Mouse (Mus musculus) large intestine, adult 2 months (tissue): ENCODE results near the gene Nr2f6. TPM values are rescaled to one million over a fixed set of nuclear protein-coding genes. Genes with fewer than 3 reads are reported as not detected.

Source experiments
- DNase-seq: peaks from one replicate; pipeline ENCODE4 v3.0.0-alpha.2; 2012; ENCODE audit warnings: low read depth, low spot score
- WGBS: fragments of 180-500 bp; shearing (Covaris S2); methylation state at CpG from one replicate; pipeline ENCODE4 v1.1.7; 2018; 5-methylcytosine and 5-hydroxymethylcytosine counted together
- polyA plus RNA-seq: library from polyadenylated mRNA; depleted of rRNA; stranded (reverse); fragments of >200 nt; gene quantifications from 2 replicates; pipeline ENCODE4 v1.2.3, GENCODE M21; 2012; rRNA removed

The Nr2f6 gene
- polyA plus RNA-seq = 118 and 144 TPM in 2 replicates

DNA sequence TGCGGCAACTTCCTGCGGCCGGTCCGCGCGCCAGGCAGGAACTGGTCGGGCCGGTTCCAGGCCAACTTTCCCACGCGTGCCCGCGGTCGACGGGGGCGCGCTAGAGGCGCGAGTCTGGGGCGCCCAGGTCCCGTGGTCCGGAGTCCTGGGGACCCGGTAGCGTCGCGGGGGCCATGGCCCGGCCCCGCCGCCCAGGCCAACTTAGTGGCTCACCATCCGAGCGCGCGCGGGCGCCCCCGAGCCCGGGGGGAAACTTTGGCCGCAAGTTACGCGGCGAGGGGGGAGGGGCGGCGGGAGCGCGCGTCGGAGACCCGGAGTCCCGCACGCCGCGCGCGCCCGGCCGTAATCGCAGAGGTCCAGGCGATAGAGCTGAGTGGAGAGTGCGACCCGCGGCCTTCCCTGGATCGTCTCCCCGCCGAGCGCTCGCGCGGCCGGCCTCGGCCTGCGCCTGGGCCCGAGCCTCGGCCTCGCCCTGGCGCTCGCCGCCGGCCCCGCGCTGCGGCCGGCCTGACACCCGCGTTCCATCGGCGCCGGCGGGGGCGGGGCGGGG, at the start of gene Nr2f6:
TSS of gene Nr2f6 (minus strand) at position 540 of the 550 bp plus-strand sequence.
- no peak for DNase-seq
- WGBS = under 1% methylated on average over 88 of the region's 89 CpGs

DNA sequence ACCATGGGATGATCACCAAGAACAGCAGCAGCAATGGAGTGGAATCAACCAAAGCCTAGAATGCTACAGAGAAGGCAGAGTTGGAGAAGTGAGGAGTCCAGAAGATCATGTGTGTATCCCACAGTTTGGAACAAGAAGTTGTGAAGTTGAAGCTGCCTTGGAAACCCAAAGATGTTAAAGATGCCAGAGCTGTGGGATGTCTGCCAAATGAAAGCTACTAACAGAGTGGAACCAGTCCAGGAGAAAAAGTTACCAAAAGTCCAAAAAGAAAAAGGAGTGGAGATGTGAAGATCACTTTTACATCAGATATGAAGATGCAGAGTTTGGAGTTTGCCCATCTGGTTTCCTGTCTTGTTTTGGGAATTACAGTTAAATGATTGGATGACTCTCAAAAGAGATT, 40.4 kb upstream of the Nr2f6 start:
- no peak for DNase-seq

DNA sequence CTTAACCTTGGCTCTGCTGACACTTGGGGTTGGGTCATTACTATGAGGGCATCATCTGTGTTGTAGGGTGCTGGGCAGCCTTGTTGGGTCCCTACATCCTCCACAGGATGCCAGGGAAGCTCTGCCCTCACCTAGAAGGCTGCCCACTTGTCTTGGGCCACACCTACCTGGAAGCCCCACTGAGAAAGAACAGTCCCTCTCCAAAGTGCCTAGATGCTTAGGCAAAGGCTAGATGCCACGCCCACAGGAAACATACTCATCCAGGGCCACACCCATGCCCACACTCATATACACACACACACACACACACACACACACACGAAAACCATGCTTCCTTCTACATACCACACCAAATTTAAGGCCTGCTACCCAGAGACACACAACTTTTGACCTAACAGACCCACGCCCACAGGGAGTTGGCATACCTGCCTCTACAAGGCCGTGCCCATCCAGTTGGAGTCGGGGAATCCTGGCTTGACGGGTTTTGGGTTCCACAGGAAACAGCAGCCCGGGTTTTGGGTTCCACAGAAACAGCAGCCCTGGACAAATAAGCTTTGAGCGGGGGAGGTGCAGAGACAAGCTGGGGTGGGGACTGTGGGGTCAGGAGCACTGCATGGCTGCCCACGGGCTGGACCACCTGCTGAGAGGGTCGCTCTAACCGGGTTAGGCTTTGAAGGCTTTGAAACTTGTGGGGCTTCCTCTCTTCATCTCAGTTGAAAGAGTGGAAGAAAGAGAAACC, 29.9 kb upstream of the Nr2f6 start:
- WGBS = 31% methylated on average over 11 of the region's 11 CpGs
- no peak for DNase-seq

DNA sequence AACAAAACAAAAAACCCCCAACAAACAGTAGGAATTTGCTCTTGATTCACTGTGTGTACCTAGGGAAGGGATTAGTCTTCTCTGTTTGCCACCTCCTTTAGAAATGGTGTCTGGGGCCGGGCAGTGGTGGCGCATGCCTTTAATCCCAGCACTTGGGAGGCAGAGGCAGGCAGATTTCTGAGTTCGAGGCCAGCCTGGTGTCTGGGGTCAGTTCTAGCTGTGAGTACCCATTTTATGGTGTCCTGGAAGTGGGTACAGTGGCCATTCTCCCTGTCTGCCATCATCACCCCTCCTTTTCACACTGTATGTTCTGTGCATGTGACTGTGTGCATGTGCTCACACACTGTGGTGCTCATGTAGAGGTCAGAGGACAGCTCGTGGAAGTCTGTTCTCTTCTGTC, 26.5 kb upstream of the Nr2f6 start:
- no peak for DNase-seq

DNA sequence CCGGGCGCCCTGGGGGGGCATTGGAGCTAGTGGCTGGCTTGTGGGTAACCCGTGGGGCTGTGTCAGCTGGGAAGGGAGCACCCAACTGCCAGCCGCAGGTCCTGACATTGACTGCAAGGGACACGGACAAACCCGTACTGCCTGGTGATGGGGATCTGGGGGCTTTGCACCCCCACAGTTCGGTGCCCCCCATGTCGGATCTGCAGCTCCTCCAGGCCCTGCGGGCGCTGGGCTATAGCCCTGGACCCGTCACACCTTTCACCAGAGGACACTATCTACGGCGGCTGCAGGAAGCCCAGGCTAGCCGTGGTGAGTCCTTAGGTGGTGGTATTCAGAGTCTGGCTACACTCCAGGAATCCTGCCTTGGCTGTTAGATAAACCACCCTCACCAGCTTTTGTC, 25.7 kb upstream of the Nr2f6 start:
- 94% methylated on average over 14 of the region's 14 CpGs for WGBS
- no peak for DNase-seq

More for the DNA sequence above, 26.5 kb upstream of the Nr2f6 start:
- WGBS = 91% methylated on average over 4 of the region's 4 CpGs

DNA sequence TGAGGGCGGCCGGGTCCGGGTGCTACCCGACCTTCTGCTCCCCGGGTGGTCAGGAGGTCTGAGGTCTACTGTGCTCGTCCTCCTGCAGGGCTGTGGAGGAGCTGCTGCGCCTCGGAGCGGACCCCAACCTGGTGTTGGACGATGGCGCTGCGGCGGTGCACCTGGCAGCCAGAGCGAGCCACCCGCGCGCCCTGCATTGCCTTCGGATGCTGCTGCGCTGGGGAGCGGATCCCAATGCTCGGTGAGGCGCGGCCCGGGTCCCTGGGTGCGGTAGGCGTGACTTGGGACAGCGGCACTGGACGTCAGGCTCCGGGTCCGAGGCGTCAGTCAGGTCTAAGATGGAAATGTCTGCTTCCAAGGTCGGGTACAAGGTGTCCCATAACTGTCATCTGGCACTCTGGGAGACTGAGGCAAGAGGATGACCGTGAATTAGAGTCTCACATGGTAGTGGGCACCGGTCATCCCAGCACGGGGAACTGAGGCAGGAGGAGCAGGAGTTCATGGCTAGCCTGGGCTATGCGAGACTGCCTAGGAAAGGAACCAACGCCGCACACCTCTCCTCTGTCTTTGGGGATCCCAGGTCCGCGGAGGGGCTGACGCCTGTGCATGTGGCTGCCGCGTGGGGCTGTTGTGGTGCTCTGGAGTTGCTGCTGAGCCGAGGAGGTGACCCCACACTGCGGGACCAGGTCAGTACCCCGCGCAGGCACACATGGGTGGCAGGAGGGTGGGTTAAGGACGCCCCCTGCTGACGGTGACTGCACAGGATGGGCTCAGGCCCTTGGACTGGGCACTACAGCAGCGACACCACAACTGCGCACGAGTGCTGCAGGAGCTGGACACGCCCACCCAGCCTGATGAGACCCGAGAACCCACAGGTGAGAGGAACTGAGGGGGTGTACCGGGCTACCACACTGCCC, 24.6 kb upstream of the Nr2f6 start:
- under 1% methylated on average over 55 of the region's 55 CpGs for WGBS
- no peak for DNase-seq

DNA sequence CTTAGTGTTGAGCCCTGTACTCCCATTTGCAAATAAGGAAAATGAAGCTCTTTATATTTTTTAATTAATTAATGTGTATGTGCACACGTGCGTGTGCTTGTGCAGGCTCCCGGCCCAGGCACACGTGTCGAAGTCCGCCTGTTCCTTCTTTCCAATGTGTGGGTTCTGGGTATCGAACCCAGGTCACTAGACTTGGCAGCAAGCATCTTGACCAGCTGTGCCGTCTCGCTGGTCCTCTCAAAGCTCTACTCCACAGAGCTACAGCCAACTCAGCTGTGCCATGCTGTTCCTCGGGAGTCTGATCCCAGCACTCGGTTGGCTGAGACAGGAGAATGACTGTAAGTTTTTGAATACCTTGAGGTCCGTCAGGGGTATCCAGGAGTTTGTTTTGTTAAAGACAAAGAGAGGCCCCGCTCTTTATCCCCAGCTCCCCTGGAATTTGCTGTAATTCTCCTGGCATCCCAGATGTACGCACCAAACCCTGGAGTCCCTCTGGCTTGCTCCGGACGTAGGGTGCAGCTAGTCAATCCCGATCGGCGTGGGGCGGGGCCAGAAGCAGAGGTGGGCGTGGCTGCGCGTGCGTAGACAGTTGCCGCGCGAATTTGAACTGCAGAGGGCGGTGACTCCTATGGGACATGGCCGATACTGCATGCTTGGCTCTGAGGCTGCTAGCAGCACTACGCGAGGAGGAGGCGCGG, 23.8 kb upstream of the Nr2f6 start, which contains the start of gene Ankle1:
TSS of gene Ankle1 (plus strand) at position 610 of the 698 bp plus-strand sequence.
- no peak for DNase-seq
- WGBS = 14% methylated on average over 33 of the region's 33 CpGs

DNA sequence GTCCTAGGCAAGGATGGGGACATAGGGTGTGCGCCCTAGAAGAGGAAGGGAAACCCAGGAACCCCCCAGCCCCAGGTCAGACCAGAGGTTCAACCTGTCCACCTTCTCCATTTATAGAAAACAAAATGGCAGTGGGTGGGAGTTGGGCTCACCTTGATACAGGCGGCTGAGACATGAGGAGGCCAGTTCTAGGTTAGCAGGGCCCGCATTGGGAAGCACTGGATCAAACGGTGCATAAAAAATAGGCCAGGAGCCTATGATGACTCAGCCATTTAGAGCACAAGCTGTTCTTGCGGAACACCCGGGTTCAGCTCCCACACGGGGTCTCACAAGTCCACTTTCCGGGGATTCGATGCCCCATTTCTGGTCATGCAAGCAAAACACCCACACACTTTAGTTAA, 23.2 kb upstream of the Nr2f6 start:
- 74% methylated on average over 9 of the region's 9 CpGs for WGBS
- no peak for DNase-seq

DNA sequence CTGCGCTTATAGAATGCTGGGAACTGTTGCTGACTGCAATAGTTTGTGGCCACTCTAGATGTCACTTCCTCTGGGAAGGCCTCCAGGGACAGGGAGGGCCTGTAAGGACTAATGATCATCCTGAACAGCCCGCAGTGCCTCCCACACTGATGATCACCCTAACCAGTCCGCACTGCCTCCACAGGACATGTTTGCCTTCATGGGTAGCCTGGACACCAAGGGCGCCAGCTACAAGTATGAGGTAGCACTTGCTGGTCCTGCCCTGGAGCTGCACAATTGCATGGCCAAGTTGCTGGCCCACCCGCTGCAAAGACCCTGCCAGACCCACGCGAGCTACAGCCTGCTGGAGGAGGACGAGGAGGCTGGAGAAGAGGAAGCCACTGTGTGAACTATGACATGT, 22.3 kb upstream of the Nr2f6 start:
- 90% methylated on average over 8 of the region's 8 CpGs for WGBS
- no peak for DNase-seq

DNA sequence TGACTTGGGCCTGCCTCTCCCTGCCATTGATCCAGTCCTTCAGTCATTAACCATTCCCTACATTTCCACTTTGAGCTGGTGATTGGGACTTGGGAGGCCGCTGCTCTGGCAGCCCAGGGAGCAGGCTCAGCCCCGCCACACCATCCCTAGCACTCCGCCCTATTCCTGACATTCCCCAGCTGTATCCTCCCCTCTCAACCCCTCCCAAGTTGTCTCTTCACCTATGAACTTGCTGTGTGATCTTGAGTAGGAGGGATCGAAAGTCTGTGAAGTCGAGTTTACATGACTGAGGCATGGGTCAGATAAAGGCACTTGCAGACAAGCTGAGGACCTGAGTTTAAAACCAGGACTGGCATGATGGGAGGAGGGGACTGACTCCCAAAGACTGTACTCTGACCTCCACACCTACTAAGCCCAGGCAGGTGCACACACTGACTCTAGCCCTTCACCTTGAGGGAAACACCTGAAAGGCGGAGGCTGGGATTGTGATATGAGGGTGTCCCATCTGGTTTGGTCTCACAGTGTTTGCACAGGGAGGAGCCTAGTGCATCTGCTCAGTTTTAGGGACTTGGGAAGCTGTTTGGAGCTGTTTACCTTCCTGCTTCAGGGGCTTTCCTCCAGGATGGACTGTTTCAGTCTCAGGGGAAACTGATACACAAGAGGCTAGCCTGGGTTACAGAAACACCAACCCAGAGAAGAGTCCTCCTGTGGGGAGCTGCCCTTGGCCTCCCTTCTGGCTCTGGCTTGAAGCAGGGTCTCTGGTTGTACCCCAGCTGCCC, 21.5 kb upstream of the Nr2f6 start:
- 34% methylated on average over 6 of the region's 6 CpGs for WGBS
- DNase-seq = no peak

DNA sequence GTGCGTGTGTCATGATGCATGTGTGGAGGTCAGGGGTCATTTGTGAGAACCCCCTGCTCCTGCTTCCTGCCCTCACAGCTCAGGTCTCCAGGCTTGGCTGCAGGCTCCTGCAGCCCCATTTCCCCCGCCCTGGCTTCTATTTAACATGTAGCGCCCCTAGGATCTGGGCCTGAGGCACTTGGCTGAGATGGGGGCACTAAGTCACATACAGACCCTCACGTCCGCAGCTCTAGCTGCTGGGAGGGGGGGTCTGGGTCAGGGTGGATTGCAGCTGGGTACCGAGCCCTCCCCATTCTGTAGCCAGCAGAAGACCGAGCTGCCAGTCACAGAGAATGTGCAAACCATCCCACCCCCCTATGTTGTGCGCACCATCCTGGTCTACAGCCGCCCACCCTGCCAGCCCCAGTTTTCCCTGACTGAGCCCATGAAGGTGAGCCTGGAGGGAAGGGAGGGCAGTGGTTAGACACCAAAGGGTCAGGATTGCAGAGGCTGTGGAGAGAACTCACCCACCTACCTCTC, 20.7 kb upstream of the Nr2f6 start:
- DNase-seq = no peak
- WGBS = 89% methylated on average over 9 of the region's 9 CpGs

DNA sequence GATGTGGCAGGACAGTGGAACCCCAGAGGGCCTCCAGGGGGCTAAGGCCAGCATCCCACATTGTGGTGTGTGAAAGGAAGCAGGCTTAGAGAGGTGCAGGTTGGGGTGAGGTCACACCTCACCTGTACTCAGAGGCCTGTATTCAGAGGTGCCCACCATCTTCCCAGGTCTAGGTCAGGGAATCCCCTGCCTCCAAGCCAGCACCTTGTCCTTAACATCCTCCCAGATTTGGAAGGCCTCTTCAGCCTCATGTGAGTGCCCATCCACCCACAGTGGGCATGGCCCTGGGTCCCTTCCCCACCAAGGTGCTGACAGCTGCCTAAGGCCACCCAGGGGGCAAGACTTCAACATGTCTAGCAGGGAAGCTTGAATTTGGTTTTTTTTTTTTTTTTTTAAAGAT, 19.7 kb upstream of the Nr2f6 start:
- DNase-seq = no peak

DNA sequence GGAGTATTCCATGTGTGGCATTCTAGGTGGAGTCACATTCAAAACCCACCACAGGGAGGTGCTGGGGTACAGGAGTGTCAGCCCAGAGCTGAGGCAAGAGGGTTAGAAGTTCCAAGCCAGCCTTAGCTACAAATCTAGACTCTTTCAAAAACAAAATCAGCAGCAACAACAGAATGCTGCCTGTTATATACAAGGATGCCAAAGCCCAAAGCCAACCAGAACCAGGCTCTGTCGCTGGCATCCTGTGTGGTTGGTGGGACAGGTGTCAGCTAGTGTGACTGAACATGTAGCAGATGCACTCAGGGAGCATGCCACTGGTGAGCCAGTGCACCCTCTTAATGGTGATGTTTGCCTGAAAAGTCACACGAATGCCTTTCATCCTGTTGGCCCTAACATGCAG, 19.1 kb upstream of the Nr2f6 start:
- WGBS = 92% methylated on average over 2 of the region's 2 CpGs
- no peak for DNase-seq

DNA sequence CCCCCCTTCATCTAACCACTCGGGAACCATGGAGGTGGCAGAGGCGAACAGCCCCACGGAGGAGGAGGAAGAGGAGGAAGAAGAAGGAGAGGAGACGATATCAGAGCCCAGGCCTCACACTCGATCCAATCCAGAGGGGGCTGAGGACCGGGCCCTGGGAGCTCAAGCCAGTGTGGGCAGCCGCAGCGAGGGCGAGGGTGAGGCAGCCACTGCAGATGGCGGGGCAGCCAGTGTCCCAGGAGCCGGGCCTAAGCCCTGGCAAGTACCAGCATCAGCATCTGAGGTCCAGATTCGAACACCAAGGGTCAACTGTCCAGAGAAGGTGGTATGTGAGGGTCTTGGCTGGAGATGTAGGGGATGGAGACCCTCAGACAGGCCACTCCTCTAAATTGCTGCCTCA, 15.9 kb upstream of the Nr2f6 start:
- DNase-seq = no peak
- WGBS = 82% methylated on average over 12 of the region's 12 CpGs

DNA sequence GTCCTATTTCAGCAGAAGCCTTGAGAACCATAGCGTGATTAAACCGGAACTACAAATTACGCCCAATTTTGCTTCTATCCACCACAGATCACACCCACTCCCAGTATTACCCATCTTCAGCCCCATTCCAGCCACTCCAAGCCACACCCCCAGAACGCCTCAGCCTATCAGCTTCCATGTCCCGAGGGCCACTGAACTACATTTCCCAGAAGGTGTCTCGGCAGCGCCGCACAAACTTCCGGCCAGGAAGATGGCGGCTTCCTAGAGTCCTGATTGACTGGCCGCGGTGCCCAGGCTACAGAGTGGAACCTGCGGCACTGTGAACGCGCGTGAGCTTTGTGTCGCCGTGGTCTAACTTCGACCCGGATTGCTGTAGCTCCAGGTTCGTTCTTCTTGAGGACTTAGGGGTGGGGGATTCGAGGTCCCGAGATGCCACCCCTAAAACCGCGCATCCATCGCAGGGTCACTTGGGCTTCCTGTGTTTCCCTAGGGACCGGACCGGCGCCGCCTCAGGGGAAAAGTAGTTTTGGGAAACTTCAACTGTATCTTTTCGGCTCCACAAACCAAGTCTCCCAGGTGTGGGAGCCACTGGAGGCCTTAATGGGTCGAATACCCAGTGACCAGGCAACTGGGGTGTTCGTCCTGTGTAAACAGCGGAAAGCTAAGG, 15.0 kb upstream of the Nr2f6 start, which contains the start of gene Babam1:
TSS of gene Babam1 (plus strand) at position 223 of the 667 bp plus-strand sequence.
- WGBS = 1% methylated on average over 34 of the region's 34 CpGs
- no peak for DNase-seq

DNA sequence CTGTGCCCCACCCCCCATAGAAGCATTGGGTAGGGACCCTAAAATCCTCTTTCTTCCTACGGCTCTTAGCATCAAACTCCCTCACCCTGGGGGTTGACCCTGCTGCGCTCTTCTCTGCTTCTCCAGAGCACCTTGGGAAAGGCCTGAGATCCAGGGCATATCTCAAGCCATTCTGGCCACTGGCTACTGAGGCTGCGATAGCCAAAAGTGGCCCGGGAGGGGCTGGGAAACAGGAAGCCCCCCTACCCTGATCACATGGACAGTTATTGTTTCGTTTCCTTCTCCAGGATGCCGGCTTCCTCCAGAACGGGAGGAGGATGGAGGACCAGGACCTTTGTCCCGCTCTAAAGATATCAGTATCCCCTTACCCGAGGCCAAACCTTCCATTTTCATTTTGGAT, 13.9 kb upstream of the Nr2f6 start, which contains the start of gene Ushbp1:
TSS of gene Ushbp1 (minus strand) at position 174 of the 400 bp plus-strand sequence.
- 85% methylated on average over 9 of the region's 9 CpGs for WGBS
- DNase-seq = no peak

DNA sequence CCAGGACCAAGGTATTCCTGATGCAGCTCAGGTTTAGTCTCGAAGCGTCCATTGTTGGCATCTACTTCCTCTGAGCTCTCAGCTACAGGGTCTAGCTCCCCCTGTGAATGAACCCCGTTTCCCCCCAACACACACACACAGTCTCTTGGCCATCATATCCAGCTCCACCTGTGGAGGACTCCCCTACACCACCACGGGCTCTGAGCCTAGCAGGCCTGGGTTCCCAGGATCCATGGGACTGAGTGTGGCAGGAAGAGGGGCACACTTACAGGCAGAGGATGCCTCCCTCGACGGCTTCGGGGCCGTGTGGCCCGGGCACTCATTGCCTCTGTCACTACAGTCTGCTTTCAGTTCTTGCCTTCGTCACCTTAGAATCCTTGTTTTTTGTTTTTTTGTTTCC, 13.3 kb upstream of the Nr2f6 start:
- WGBS = 82% methylated on average over 10 of the region's 10 CpGs
- DNase-seq = no peak

DNA sequence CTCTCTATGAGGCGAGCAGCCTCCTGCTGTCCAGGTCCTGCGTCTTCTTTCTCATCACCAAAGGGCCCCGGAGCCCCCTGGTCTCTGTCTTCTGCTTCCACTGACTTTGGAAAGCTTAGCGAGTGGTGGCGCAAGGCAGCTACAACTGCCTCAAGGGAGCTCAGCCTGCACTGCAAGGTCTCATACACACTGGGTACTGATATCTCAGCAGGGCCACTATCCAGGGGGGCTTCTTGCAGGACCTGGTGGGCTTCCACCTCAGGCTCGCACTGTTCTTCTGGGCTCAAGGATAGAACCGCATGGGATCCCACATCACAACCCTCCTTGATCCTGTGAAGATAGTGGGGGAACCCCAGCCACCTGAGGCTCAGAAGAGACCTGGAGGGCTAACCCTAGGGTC, 12.7 kb upstream of the Nr2f6 start:
- no peak for DNase-seq
- 86% methylated on average over 7 of the region's 7 CpGs for WGBS
